Mouse (Mus musculus): Measurements from ENCODE around the gene Poc1b.

DNA sequence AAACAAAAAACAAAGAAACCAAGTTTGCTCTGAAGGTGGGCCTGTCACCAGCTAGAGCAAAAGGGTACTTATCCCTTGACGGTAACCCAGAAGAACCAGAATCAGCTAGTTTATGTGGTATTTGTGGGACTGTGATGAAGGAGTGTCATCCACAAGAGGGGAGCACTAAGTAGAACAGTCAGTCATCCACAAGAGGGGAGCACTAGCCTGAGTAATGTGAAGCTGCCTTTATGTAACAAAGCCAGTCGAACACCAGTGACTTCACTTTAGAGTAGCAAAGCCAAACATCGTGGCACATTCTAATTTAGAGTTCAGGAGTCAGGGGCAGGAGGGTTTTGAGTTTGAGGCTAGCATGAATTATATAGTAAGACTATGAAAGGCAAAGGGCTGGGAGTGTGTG, 59.6 kb downstream of the Poc1b start:
- no peak for TF ChIP-seq GATA1 (IDR thresholded peaks at IDR 0.05; ENCODE audit: low read length)
- no peak for TF ChIP-seq TAL1 (IDR thresholded peaks at IDR 0.05; ENCODE audit: low read length)
